Mouse (Mus musculus) testis, adult 10 weeks (tissue): ENCODE results near the gene Nyx. TPM values are rescaled to one million over a fixed set of nuclear protein-coding genes. Genes with fewer than 3 reads are reported as not detected.

Source experiments
- polyA plus RNA-seq: library from polyadenylated mRNA; stranded (reverse); fragments of 350-450 nt; fragmentation: Illumina TruSeq; extraction: RNeasy Lipid Tissue Mini Kit (QIAGEN cat#74804); gene quantifications from one replicate; pipeline ENCODE4 v1.2.3, GENCODE M21; 2014; ENCODE audit warnings: low read depth, low replicate concordance

The Nyx gene
- polyA plus RNA-seq = 0.52 TPM

DNA sequence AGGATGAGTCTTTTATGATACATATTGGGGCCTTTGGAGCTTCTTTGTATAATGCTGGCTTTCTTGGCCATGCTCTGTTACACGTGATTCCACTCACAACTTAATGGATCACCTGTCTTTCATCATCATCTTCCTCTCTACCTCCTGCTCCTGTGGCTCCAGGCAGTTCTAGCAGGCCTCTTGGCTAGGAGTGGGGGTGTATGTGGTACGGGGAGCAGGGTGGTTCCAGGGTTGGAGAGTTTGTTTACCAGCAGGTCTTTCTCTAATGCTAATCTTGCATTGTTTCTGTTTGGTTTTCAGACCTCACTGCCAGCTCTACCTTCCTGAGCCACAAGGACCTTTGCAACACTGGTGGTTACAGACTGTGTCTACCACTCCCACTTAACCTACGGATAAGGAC, at the start of gene Nyx:
Gene Nyx (plus strand): TSS at position 301 of the 400 bp plus-strand sequence.

Other genes starting within 250 kb of the Nyx start
- 58.7 TPM for gene Ddx3x, start 185.1 kb upstream of the Nyx start, polyA plus RNA-seq
- 2.8 TPM for gene Gpr34, start 166.0 kb downstream of the Nyx start, polyA plus RNA-seq
- gene Gpr82, start 195.3 kb downstream of the Nyx start, polyA plus RNA-seq = 1.1 TPM